Mouse (Mus musculus) hindbrain, embryonic 16.5 days (tissue): ENCODE results near the gene Tubg1. TPM values are rescaled to one million over a fixed set of nuclear protein-coding genes. Genes with fewer than 3 reads are reported as not detected.

Source experiments
- ATAC-seq: fragments of 200-750 bp; cut with Nextera tagmentation; 2 replicates; pipeline ENCODE4 v1.8.0; 2017; ENCODE audit warnings: moderate TSS enrichment, moderate library complexity
- H3K27ac ChIP-seq: fragments of 300-500 bp; sonication (generic); 2 replicates; pipeline ENCODE4 v1.5.1; 2014; ENCODE audit warnings: low read depth, mild to moderate bottlenecking, control low read depth, low read length, moderate library complexity
- H3K27me3 ChIP-seq: fragments of 300-500 bp; sonication (generic); replicated peaks from 2 replicates; pipeline ENCODE4 v1.6.1; 2014; ENCODE audit warnings: low read length; ENCODE audit not compliant: control insufficient read depth, insufficient read depth
- H3K36me3 ChIP-seq: fragments of 300-500 bp; sonication (generic); 2 replicates; pipeline ENCODE4 v1.6.1; 2014; ENCODE audit warnings: mild to moderate bottlenecking, low read length, moderate library complexity, mixed read lengths; ENCODE audit not compliant: control insufficient read depth, insufficient read depth
- H3K4me1 ChIP-seq: fragments of 300-500 bp; sonication (generic); 2 replicates; pipeline ENCODE4 v1.6.1; 2014; ENCODE audit warnings: low read depth, low read length; ENCODE audit not compliant: control insufficient read depth, insufficient read depth
- H3K4me2 ChIP-seq: fragments of 300-500 bp; sonication (generic); 2 replicates; pipeline ENCODE4 v1.6.1; 2014; ENCODE audit warnings: mild to moderate bottlenecking, low read length, control low read depth, moderate library complexity
- H3K4me3 ChIP-seq: fragments of 300-500 bp; sonication (generic); 2 replicates; pipeline ENCODE4 v1.5.1; 2014; ENCODE audit warnings: mild to moderate bottlenecking, low read length, control low read depth, moderate library complexity
- H3K9ac ChIP-seq: fragments of 300-500 bp; sonication (generic); 2 replicates; pipeline ENCODE4 v1.6.1; 2014; ENCODE audit warnings: low read depth, mild to moderate bottlenecking, control low read depth, low read length, moderate library complexity
- H3K9me3 ChIP-seq: fragments of 300-500 bp; sonication (generic); 2 replicates; pipeline ENCODE4 v1.6.1; 2014; ENCODE audit warnings: mild to moderate bottlenecking, low read length, moderate library complexity; ENCODE audit not compliant: control insufficient read depth
- WGBS: fragments of 180-500 bp; shearing (Covaris S2); extraction: QIAGEN DNeasy Blood & Tissue Kit; methylation state at CpG from one replicate; pipeline ENCODE4 v1.1.7; 2014; 5-methylcytosine and 5-hydroxymethylcytosine counted together
- polyA plus RNA-seq: library from polyadenylated mRNA; unstranded; fragments of >200 nt; fragmentation: Nextera tagmentation; extraction: Ambion mirVana; gene quantifications from 2 replicates; pipeline ENCODE4 v1.2.1, GENCODE M21; 2015

Tubg1 gene
- polyA plus RNA-seq, 1 experiment from 2014 or later = 79.6 TPM

DNA sequence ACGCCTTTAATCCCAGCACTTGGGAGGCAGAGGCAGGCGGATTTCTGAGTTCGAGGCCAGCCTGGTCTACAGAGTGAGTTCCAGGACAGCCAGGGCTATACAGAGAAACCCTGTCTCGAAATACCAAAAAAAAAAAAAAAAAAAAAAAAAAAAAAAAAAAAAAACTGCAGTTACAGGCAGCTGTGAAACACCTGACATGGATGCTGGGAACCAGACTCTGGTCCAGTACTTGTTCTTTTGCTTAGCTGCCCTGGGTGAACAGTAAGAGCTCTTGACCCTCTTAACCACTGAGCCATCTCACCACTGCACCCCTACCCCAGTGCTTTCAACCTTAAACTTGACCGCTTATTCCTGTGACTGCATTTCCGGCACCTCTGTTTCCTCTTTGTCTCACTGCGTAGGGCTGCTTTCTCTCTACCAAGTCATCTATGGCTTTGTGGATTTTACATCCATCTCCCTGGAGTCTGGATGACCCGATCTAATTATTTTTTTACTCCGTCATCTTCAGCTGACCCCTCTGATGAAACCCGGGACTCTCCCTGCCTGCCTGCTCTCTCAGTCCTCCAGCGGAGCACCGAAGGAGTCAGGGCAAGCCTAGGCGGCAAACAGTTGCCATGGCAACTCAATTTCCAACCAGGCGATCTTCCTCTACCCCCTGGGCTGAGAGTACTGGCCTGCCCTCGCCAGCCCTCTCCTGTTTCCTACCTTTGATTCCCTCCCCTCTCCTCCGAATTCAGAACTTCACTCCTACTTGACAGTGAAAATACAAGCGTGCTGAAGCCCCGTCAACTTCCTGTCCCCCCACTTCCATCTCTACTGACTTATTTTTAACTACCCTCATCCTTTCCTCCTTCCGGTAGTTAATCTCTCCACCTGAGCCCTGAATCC is 23.8 kb downstream of the Tubg1 start:
- 19% methylated on average over 18 of the region's 19 CpGs for WGBS
- peak overlapping the region; percentile 39; the same call in 1 of the 2 replicates for H3K27ac ChIP-seq
- no peaks in the 10 kb centered on the region for H3K9me3 ChIP-seq
- H3K4me1 ChIP-seq = peaks cover 13% of the 10 kb centered on the region
- H3K4me3 ChIP-seq = peak overlapping the region; percentile 34
- peak overlapping the region; percentile 59 for H3K9ac ChIP-seq
- H3K36me3 ChIP-seq = no peaks in the 10 kb centered on the region
- H3K4me2 ChIP-seq = peak overlapping the region; percentile 65
- H3K27me3 ChIP-seq = no peaks in the 10 kb centered on the region
- ATAC-seq = peak; percentile 68

DNA sequence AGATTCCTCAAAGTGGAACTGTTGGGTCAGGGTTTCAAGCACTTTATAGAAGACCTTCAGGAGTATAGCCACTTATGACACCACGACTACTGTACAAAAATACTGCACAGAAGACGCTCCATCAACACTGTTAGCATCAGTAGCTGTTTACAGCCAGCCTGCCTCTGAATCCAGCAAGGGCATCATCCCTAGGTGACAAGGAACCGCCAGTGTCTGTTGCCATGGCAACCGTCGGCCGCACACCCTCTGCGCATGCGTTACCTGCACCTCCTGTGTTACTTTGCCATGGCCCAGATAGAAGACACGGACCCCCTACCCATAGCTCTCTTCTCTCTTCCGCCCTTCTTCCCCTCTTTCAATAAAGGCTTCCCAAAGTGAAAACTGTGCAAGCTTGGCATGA is 26.6 kb downstream of the Tubg1 start:
- peak; percentile 77; the same call in 1 of the 2 replicates for ATAC-seq
- H3K36me3 ChIP-seq = no peaks in the 10 kb centered on the region
- H3K9ac ChIP-seq = no peak overlapping the region; the same call in 1 of the 2 replicates
- peaks cover 13% of the 10 kb centered on the region for H3K4me1 ChIP-seq
- H3K27ac ChIP-seq = peak overlapping the region; percentile 64
- H3K4me3 ChIP-seq = no peak overlapping the region
- H3K9me3 ChIP-seq = no peaks in the 10 kb centered on the region
- no peaks in the 10 kb centered on the region for H3K27me3 ChIP-seq
- H3K4me2 ChIP-seq = peak overlapping the region; percentile 17
- WGBS = 15% methylated on average over 10 of the region's 10 CpGs

DNA sequence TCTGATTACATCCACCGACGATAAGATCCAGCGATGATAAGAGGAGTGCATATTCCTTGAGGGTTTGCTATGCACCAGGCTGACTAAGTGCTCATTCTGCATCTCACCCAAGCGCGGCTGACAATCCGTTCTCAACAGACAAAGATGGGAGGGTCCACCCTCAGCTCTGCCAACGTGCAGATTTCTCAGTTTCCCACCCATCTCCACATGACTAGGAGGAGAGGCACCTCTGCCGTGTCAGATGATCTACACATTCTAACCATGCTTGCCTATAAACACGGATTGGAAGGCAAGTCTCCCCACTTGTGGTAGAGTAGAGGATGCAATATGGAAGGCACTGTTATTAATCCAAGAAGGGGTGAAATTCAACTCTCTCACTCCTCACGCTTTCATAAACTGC is 29.0 kb downstream of the Tubg1 start:
- Histone ChIP-seq H3K27me3 (no peaks in the 10 kb centered on the region), H3K9ac (no peak overlapping the region), H3K9me3 (no peaks in the 10 kb centered on the region), H3K27ac (peak overlapping the region; percentile 14; the same call in 1 of the 2 replicates), H3K4me1 (peaks cover 9% of the 10 kb centered on the region), H3K4me3 (no peak overlapping the region), H3K4me2 (no peak overlapping the region), H3K36me3 (no peaks in the 10 kb centered on the region)
- WGBS = 68% methylated on average over 10 of the region's 10 CpGs
- ATAC-seq = no peak

DNA sequence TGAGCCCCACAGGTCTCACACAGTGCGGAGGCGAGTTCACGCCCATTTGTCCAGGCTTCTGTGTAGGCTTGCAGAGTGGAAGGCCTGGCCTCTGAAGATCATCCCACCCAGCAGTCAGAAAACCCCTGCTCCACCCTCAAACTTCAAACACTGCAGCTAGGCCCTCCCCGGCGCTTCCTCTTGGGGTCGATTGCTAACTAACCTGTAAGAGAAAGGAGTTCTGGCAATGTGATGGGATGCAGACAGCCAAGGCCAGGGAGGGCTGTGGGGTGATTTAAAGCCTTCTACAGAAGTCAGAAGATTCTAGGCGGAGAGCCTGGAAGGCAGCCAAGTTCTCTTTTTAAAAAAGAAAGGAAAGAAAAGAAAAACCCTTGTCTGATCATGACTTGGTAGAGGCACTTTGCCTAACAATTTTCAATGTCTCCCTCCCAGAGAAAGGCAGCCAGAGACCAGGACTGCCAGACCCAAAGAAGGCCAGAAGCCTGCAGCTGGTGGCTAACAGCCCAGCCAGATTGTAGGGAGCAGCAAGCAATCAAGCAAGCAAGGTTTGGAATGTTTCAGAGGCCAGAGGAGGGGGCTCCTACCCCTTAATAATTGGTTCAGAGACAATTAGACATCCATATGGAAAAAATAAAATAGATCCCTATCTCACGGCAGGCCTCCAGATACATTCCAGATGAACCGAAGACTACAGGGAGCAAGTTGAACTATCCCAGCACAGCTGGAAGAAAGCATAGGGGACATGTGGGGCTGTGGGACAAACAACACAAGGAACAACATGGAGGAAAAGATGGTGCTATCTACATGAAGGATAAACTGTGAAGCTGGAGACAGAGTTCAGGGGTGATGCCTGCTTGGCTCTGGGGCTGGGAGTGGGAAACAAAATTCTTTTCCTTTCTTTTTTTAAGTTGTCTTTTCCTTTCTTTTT is 29.7 kb downstream of the Tubg1 start:
- Histone ChIP-seq H3K4me2 (no peak overlapping the region), H3K27ac (peak overlapping the region; percentile 14; the same call in 1 of the 2 replicates), H3K36me3 (no peaks in the 10 kb centered on the region), H3K4me1 (peaks cover 7% of the 10 kb centered on the region), H3K9me3 (no peaks in the 10 kb centered on the region), H3K9ac (no peak overlapping the region; the same call in 1 of the 2 replicates), H3K27me3 (no peaks in the 10 kb centered on the region), H3K4me3 (no peak overlapping the region)
- ATAC-seq = peak; percentile 58
- WGBS = 49% methylated on average over 9 of the region's 9 CpGs

DNA sequence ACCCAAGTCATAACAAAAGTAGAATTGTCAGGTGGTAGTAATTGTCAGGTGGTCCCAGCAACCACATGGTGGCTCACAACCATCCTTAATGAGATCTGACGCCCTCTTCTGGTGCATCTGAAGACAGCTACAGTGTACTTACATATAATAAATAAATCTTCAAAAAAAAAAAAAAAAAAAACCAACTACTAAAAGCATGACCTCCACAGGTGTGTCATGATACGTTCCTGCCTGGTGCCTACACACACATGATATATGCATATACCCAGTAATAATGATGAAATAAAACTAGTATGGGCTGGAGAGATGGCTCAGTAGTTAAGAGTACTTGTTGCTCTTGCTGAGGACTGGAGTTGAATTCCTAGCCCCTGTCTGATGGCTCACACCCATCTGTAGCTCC is 31.3 kb downstream of the Tubg1 start:
- 50% methylated on average over 2 of the region's 2 CpGs for WGBS
- no peak overlapping the region for H3K4me3 ChIP-seq
- no peak for ATAC-seq
- no peaks in the 10 kb centered on the region for H3K36me3 ChIP-seq
- no peak overlapping the region for H3K4me2 ChIP-seq
- no peak overlapping the region for H3K9ac ChIP-seq
- no peaks in the 10 kb centered on the region for H3K9me3 ChIP-seq
- H3K27ac ChIP-seq = no peak overlapping the region
- no peaks in the 10 kb centered on the region for H3K27me3 ChIP-seq
- H3K4me1 ChIP-seq = peaks cover 9% of the 10 kb centered on the region

DNA sequence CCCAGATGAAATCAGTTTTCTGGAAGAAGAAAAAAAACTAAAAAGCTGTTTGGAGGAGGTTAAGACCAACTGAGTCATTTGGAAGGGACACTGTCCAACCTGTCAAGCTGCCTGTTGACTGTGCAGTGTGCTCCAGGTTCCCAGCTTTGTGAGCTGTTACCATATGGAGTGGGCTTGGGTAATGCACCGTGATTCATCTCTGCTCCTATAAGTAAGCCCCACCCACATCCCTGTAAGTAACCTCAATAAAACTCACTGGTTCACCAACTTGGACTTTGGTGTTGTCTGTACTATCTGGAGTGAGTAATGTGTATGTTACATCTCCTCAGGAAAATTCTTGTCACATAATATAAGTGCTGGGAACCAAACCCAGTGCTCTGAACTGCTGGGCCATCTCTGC is 33.1 kb downstream of the Tubg1 start:
- Histone ChIP-seq H3K27me3 (no peaks in the 10 kb centered on the region), H3K9ac (no peak overlapping the region), H3K9me3 (no peaks in the 10 kb centered on the region), H3K4me3 (no peak overlapping the region), H3K4me2 (no peak overlapping the region), H3K4me1 (0 out of 2 replicates have a peak, but pooled peaks cover 8% of the 10 kb centered on the region), H3K36me3 (no peaks in the 10 kb centered on the region), H3K27ac (no peak overlapping the region)
- ATAC-seq = no peak
- WGBS = 76% methylated on average over 1 of the region's 1 CpGs

DNA sequence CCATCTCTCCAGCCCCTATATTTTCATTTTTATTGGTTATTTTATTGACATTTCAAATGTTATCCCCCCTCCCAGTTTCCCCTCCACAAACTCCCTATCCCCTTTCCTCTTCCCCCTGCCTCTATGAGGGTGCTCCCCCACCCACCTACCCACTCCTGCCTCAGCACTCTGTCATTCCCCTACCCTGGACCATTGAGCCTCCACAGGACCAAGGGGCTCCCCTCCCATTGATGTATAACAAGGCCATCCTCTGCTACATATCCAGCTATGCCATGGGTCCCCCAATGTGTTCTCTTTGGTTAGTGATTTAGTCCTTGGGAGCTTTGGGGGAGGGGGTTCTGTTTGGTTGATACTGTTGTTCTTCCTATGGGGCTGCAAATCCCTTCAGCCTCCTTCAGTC is 34.9 kb downstream of the Tubg1 start:
- Histone ChIP-seq H3K36me3 (no peaks in the 10 kb centered on the region), H3K27ac (no peak overlapping the region), H3K9me3 (no peaks in the 10 kb centered on the region), H3K9ac (no peak overlapping the region), H3K4me2 (no peak overlapping the region), H3K4me3 (no peak overlapping the region), H3K4me1 (0 out of 2 replicates have a peak, but pooled peaks cover 6% of the 10 kb centered on the region), H3K27me3 (no peaks in the 10 kb centered on the region)
- ATAC-seq = no peak

DNA sequence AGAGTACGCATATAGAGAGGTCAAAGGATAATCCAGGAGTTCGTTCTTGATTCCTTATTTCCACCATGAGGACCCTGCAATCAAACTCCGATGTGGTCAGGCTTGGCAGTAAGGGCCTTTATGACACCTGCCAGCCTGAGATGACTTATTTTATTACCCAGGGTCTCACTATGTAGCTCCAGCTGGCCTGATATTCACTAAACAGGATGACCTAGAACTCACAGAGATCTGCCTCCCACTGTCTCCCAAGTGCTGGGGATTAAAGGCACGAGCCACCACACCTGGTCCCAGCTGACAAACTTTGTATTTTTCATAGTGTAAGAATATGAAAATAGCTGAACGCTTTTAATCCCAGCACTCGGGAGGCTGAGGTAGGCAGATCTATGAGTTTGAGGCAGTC is 35.4 kb downstream of the Tubg1 start:
- no peak for ATAC-seq

More for the DNA sequence above, 35.4 kb downstream of the Tubg1 start:
- Histone ChIP-seq H3K9me3 (no peaks in the 10 kb centered on the region), H3K4me3 (no peak overlapping the region; the same call in 1 of the 2 replicates), H3K27me3 (no peaks in the 10 kb centered on the region), H3K4me2 (peak overlapping the region; percentile 68), H3K27ac (peak overlapping the region; percentile 87; the same call in 1 of the 2 replicates), H3K4me1 (0 out of 2 replicates have a peak, but pooled peaks cover 5% of the 10 kb centered on the region), H3K9ac (no peak overlapping the region), H3K36me3 (no peaks in the 10 kb centered on the region)
- 66% methylated on average over 6 of the region's 6 CpGs for WGBS
